ENCODE assay signal across 22 mouse cellular contexts in the genomic region with DNA sequence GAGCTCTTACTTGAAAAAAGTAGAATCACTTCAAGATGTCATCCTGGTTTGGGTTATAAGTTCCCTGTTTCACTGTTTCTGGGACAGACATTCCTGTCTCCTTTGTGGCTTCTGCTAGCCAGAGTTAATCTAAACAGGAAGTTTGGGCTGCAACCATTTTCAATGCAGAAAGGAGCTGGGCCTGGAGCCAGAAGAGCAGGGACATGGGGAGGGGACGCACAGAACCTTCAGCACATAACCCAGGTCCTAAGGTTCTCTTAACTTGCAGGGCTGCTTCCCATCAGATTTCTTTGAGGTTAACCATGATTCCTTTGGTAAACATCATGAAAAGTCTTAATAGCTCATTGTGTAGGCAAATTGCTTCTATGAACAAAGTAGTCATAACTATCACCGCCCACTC. TPM values are rescaled to one million over a fixed set of nuclear protein-coding genes. Genes with fewer than 3 reads are reported as not detected.
DNase-seq lines count a peak whose midpoint lies in the region; ATAC-seq lines count a peak whose summit lies in the region.
"Had no signal": no experiment of that assay in that cellular context is flagged by ENCODE, and none has a peak within 500 bp of the region (broad histone marks: within the 10 kb centered on the region; RNA-seq: fewer than 3 reads in every experiment).

No protein-coding gene starts in this region.

- ATAC-seq in lung, embryonic 16.5 days (ENCODE audit: low read depth): no peak
- ATAC-seq in liver, embryonic 12.5 days: no peak
- ATAC-seq: intestine, embryonic 16.5 days; midbrain, embryonic 16.5 days had no signal

- H3K4me3 ChIP-seq in lung, embryonic 16.5 days (ENCODE audit: low read length): no peak overlapping the region
- H3K4me3 ChIP-seq in liver, embryonic 12.5 days: no peak overlapping the region
- H3K4me3 ChIP-seq: embryonic facial prominence, embryonic 13.5 days; gastrocnemius, adult 2 months; hindbrain, embryonic 15.5 days; left cerebral cortex, adult 2 months; limb, embryonic 10.5 days had no signal

- no peaks in the 10 kb centered on the region for H3K27me3 ChIP-seq in lung, embryonic 16.5 days (ENCODE audit: control insufficient read depth, insufficient read depth, low read depth, low read length)
- no peaks in the 10 kb centered on the region for H3K27me3 ChIP-seq in splenic B cell, adult 2 months (ENCODE audit: control insufficient read depth, insufficient read depth, low read length, poor library complexity, severe bottlenecking)
- 0 out of 2 replicates have a peak, but pooled peaks cover 3% of the 10 kb centered on the region for H3K27me3 ChIP-seq in liver, embryonic 12.5 days (replicated peaks)
- H3K27me3 ChIP-seq: CH12.LX; embryonic facial prominence, embryonic 13.5 days; hindbrain, embryonic 15.5 days had no signal

- no peaks in the 10 kb centered on the region for H3K36me3 ChIP-seq in lung, embryonic 16.5 days (ENCODE audit: control insufficient read depth, insufficient read depth, low read length)
- no peaks in the 10 kb centered on the region for H3K36me3 ChIP-seq in splenic B cell, adult 2 months (ENCODE audit: control insufficient read depth, insufficient read depth, low read length, poor library complexity, severe bottlenecking)
- no peaks in the 10 kb centered on the region for H3K36me3 ChIP-seq in liver, embryonic 12.5 days
- H3K36me3 ChIP-seq: embryonic facial prominence, embryonic 13.5 days; hindbrain, embryonic 15.5 days; limb, embryonic 10.5 days had no signal

- no peak overlapping the region for H3K9ac ChIP-seq in lung, embryonic 16.5 days (ENCODE audit: low read length)
- H3K9ac ChIP-seq in liver, embryonic 12.5 days: no peak overlapping the region
- H3K9ac ChIP-seq: embryonic facial prominence, embryonic 13.5 days; hindbrain, embryonic 15.5 days had no signal

- peak; percentile 31 to 42 for DNase-seq in kidney, postnatal 4 days
- DNase-seq in kidney, postnatal 25 days: no peak
- DNase-seq in urinary bladder, postnatal 14 days (ENCODE audit: low spot score): peak; percentile 12
- no peak for DNase-seq in urinary bladder, postnatal 10 days (ENCODE audit: low spot score)
- peak; percentile 4 for DNase-seq in splenic B cell, adult 2 months (ENCODE audit: low read depth, low spot score)
- DNase-seq in kidney, adult 11 months: no peak
- DNase-seq: adrenal gland, postnatal 25 days; cerebellum, adult 18-20 months; gastrocnemius, adult 2 months; kidney, postnatal 36 days; right cerebral cortex, adult 18-20 months had no signal

- H3K4me1 ChIP-seq in lung, embryonic 16.5 days (replicated peaks; ENCODE audit: control insufficient read depth, insufficient read depth, low read length): peaks cover 18% of the 10 kb centered on the region; the same call in 1 of the 2 replicates
- peaks cover 38% of the 10 kb centered on the region for H3K4me1 ChIP-seq in liver, embryonic 12.5 days

- WGBS in lung, embryonic 16.5 days: 75% methylated on average over 2 of the region's 2 CpGs
- WGBS in liver, embryonic 12.5 days (ENCODE audit: insufficient replicate concordance): 70% methylated on average over 2 of the region's 2 CpGs

- no peaks in the 10 kb centered on the region for H3K9me3 ChIP-seq in lung, embryonic 16.5 days (ENCODE audit: control insufficient read depth, low read length)
- no peaks in the 10 kb centered on the region for H3K9me3 ChIP-seq in liver, embryonic 12.5 days (replicated peaks)
- H3K9me3 ChIP-seq: embryonic facial prominence, embryonic 13.5 days; hindbrain, embryonic 15.5 days; limb, embryonic 10.5 days had no signal

- peak overlapping the region; percentile 37 for H3K27ac ChIP-seq in lung, embryonic 16.5 days (ENCODE audit: low read length)
- H3K27ac ChIP-seq in liver, embryonic 12.5 days: no peak overlapping the region
- H3K27ac ChIP-seq: embryonic facial prominence, embryonic 13.5 days; gastrocnemius, adult 2 months; hindbrain, embryonic 15.5 days; left cerebral cortex, adult 2 months; limb, embryonic 10.5 days had no signal

- H3K4me2 ChIP-seq in lung, embryonic 16.5 days (ENCODE audit: low read depth, low read length): no peak overlapping the region
- no peak overlapping the region for H3K4me2 ChIP-seq in liver, embryonic 12.5 days
- H3K4me2 ChIP-seq: embryonic facial prominence, embryonic 13.5 days; hindbrain, embryonic 15.5 days; liver, embryonic 11.5 days had no signal

RNA-seq across cellular contexts. Expression of a gene that starts 4.3 kb away (rescaled TPM):
- 60.1 and 65.6 TPM in 2 replicates for polyA plus RNA-seq in lung, embryonic 16.5 days (2015; fragmentation: Nextera tagmentation; extraction: Ambion mirVana)
- polyA plus RNA-seq in liver, embryonic 12.5 days (2016; fragmentation: Nextera tagmentation; extraction: Ambion mirVana): 16.8 and 17.3 TPM in 2 replicates

RNA-seq across cellular contexts. Expression of a gene that starts 56.4 kb away (rescaled TPM):
- polyA plus RNA-seq in lung, embryonic 16.5 days (2015; fragmentation: Nextera tagmentation; extraction: Ambion mirVana): 1.9 and 3.5 TPM in 2 replicates
- polyA plus RNA-seq in liver, embryonic 12.5 days (2016; fragmentation: Nextera tagmentation; extraction: Ambion mirVana): 1.2 and 1.3 TPM in 2 replicates
- polyA plus RNA-seq: cortical plate, adult 2 months had no signal

RNA-seq across cellular contexts. Expression of a gene that starts 56.5 kb away (rescaled TPM):
- 105 and 107 TPM in 2 replicates for polyA plus RNA-seq in lung, embryonic 16.5 days (2015; fragmentation: Nextera tagmentation; extraction: Ambion mirVana)
- polyA plus RNA-seq in liver, embryonic 12.5 days (2016; fragmentation: Nextera tagmentation; extraction: Ambion mirVana): 50.1 and 60.9 TPM in 2 replicates

Comparison
In these comparisons a context has a peak if more than half of its experiments do, and no peak if none do; other contexts are left out.
1. DNase-seq: peak in kidney, postnatal 4 days (2 of 2), urinary bladder, postnatal 14 days (single experiment) and splenic B cell, adult 2 months (single experiment); none in kidney, postnatal 25 days (0 of 2), urinary bladder, postnatal 10 days (single experiment) and kidney, adult 11 months (single experiment).